In genomic region chr11:3347091-3347834, GRCm38 (mm10) we compare ENCODE assay signal across 7 mouse cellular contexts. TPM values are rescaled to one million over a fixed set of nuclear protein-coding genes. Genes with fewer than 3 reads are reported as not detected.
DNase-seq lines count a peak whose midpoint lies in the region; ATAC-seq lines count a peak whose summit lies in the region.

No protein-coding gene starts in this region.

- peak; percentile 86 for DNase-seq in adrenal gland, adult 2 months
- peak; percentile 93 for DNase-seq in embryo, embryonic 11 days
- peak; percentile 74 to 88 for DNase-seq in gastrocnemius, postnatal 36 days
- peak; percentile 94 for DNase-seq in intestine, embryonic 14.5 days (ENCODE audit: low spot score)
- peak; percentile 82 to 85 for DNase-seq in left cerebral cortex, postnatal 14 days (ENCODE audit: low spot score in 2 of 2)
- DNase-seq in midbrain, embryonic 10.5 days (ENCODE audit: low spot score): peak; percentile 86
- DNase-seq in right cerebral cortex, postnatal 36 days (ENCODE audit: low spot score in 2 of 2): peak; percentile 64 to 65

- H3K27me3 ChIP-seq in intestine, embryonic 14.5 days (replicated peaks; ENCODE audit: control insufficient read depth, insufficient read depth, low read length): no peaks in the 10 kb centered on the region
- no peaks in the 10 kb centered on the region for H3K27me3 ChIP-seq in midbrain, embryonic 10.5 days (ENCODE audit: low read depth, poor library complexity, severe bottlenecking)

- WGBS in intestine, embryonic 14.5 days: 63% methylated on average over 12 of the region's 12 CpGs
- 63% methylated on average over 12 of the region's 12 CpGs for WGBS in midbrain, embryonic 10.5 days

- H3K9me3 ChIP-seq in intestine, embryonic 14.5 days (ENCODE audit: control insufficient read depth, low read length): no peaks in the 10 kb centered on the region
- no peaks in the 10 kb centered on the region for H3K9me3 ChIP-seq in midbrain, embryonic 10.5 days (replicated peaks)

- H3K36me3 ChIP-seq in intestine, embryonic 14.5 days (ENCODE audit: control insufficient read depth, insufficient read depth, low read length): peaks cover 56% of the 10 kb centered on the region
- peaks cover 86% of the 10 kb centered on the region for H3K36me3 ChIP-seq in midbrain, embryonic 10.5 days

- H3K4me3 ChIP-seq in intestine, embryonic 14.5 days (ENCODE audit: low read depth, low read length): no peak overlapping the region
- no peak overlapping the region for H3K4me3 ChIP-seq in midbrain, embryonic 10.5 days

- ATAC-seq in intestine, embryonic 14.5 days (replicated peaks; ENCODE audit: low FRiP score, low TSS enrichment, low read depth): peak; percentile 70; the same call in 1 of the 2 replicates

- H3K9ac ChIP-seq in intestine, embryonic 14.5 days (ENCODE audit: low read length): no peak overlapping the region

- peaks cover 11% of the 10 kb centered on the region for H3K4me1 ChIP-seq in intestine, embryonic 14.5 days (replicated peaks; ENCODE audit: control insufficient read depth, insufficient read depth, low read length)
- peaks cover 23% of the 10 kb centered on the region for H3K4me1 ChIP-seq in midbrain, embryonic 10.5 days

- no peak overlapping the region for H3K4me2 ChIP-seq in intestine, embryonic 14.5 days (ENCODE audit: low read length)

- H3K27ac ChIP-seq in intestine, embryonic 14.5 days (ENCODE audit: low read depth): no peak overlapping the region
- H3K27ac ChIP-seq in midbrain, embryonic 10.5 days (replicated peaks): peak overlapping the region; percentile 80

- intact Hi-C loops in gastrocnemius, postnatal 36 days (cut with DNase I): loop anchor here (5.0 kb wide), 1 partner anchor 40 kb away; no protein-coding TSS in a partner anchor
- intact Hi-C loops in left cerebral cortex, postnatal 14 days (cut with DNase I): loop anchor here (5.0 kb wide), 1 partner anchor 60 kb away; the partner anchor contains the start of gene Limk2

RNA-seq across cellular contexts. Expression of gene Pik3ip1, which starts 17.1 kb away (rescaled TPM):
- total RNA-seq in adrenal gland, adult 2 months (2021): 10 to 100 TPM in 1 of 2 experiments, 1 to 10 TPM in 1; 8.0 to 14.0 TPM
- polyA plus RNA-seq in adrenal gland, adult 2 months (2012; rRNA removed): 40.3 and 43.3 TPM in 2 replicates
- total RNA-seq in gastrocnemius, postnatal 36 days (2021): 10 to 100 TPM; 21.2 to 25.0 TPM
- 9.9 and 14.1 TPM in 2 replicates for polyA plus RNA-seq in intestine, embryonic 14.5 days (2014; fragmentation: Nextera tagmentation; extraction: Ambion mirVana)
- total RNA-seq in left cerebral cortex, postnatal 14 days (2021): 10 to 100 TPM; 25.7 to 26.5 TPM
- polyA plus RNA-seq in midbrain, embryonic 10.5 days (2016; fragmentation: Nextera tagmentation; extraction: Ambion mirVana): 7.4 and 13.0 TPM in 2 replicates

RNA-seq across cellular contexts. Expression of gene Patz1, which starts 58.6 kb away (rescaled TPM):
- total RNA-seq in adrenal gland, adult 2 months (2021): 10 to 100 TPM; 19.7 to 30.4 TPM
- polyA plus RNA-seq in adrenal gland, adult 2 months (2012; rRNA removed): 73.0 and 73.9 TPM in 2 replicates
- total RNA-seq in gastrocnemius, postnatal 36 days (2021): 10 to 100 TPM in 1 of 2 experiments, 1 to 10 TPM in 1; 8.3 to 19.4 TPM
- 50.1 and 50.6 TPM in 2 replicates for polyA plus RNA-seq in intestine, embryonic 14.5 days (2014; fragmentation: Nextera tagmentation; extraction: Ambion mirVana)
- total RNA-seq in left cerebral cortex, postnatal 14 days (2021): 10 to 100 TPM; 39.6 to 43.0 TPM
- 112 and 122 TPM in 2 replicates for polyA plus RNA-seq in midbrain, embryonic 10.5 days (2016; fragmentation: Nextera tagmentation; extraction: Ambion mirVana)
